Mouse (Mus musculus): Measurements from ENCODE around the gene Gm20918. TPM values are rescaled to one million over a fixed set of nuclear protein-coding genes. Genes with fewer than 3 reads are reported as not detected.
"Not testable (repeated sequence)": the region's sequence is repeated elsewhere in the genome, so short reads cannot be mapped to it uniquely, and the experiment has no call there.

Gene Gm20918
- not detected for total RNA-seq (2022)

DNA sequence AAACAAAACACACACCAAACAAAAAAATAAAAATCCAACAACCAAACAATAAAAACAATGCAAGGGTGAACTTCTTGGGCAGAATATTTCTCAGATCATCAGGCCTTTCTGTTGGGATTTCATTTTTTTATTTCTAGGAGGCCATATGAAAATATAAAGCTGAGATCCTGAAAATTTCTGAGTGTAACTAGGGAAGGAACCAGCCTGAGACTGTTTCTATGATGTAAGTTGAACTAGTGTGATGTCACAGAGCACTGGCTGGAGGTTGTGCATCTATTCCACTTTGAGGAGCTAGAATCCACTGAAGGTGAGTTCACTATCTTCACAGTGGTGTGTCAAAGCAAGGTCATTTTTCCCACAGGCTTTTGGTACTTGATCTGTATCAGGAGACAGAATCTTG, at the start of gene Gm20918:
Gm20918 (plus strand) TSS at position 301 of the 400 bp plus-strand sequence.
- DNase-seq (ENCODE audit: low spot score), result not testable (repeated sequence)

Other genes starting within 250 kb of the Gm20918 start
- not detected for gene Gm21820, start 205.5 kb downstream of the Gm20918 start, total RNA-seq (2022)